Mouse (Mus musculus) left cerebral cortex, postnatal 25 days (tissue): ENCODE measurements around the gene 9430007A20Rik. TPM values are rescaled to one million over a fixed set of nuclear protein-coding genes. Genes with fewer than 3 reads are reported as not detected.
"Not testable (repeated sequence)": the region's sequence is repeated elsewhere in the genome, so short reads cannot be mapped to it uniquely, and the experiment has no call there.

ENCODE experiments used
- DNase-seq, 2 experiments: peaks; one replicate each; pipeline ENCODE4 v3.0.0; 2022; ENCODE audit warnings: low spot score in 2 of 2, mixed read lengths in 1 of 2
- intact Hi-C: fragments of 180-260 bp; cut with DNase I; formaldehyde crosslinking; loops from one replicate; pipeline ENCODE4 v1.15.1; 2025
- total RNA-seq, 2 experiments: library from RNA; stranded (reverse); gene quantifications; 2 replicates each; pipeline ENCODE4 v1.2.3; 2021

The 9430007A20Rik gene
- total RNA-seq, result not detected

GRCm38 (mm10) chr4:144519522-144519921 lies at the start of gene 9430007A20Rik:
Gene 9430007A20Rik (plus strand): TSS chr4:144519822.
- DNase-seq, result no peak
- intact Hi-C loops, result no loop called here

- intact Hi-C loops, result no loop called here
- no peak for DNase-seq
These were observed 26.3 kb upstream of the 9430007A20Rik start for GRCm38 (mm10) chr4:144493331-144493730.

- no peak for DNase-seq
- intact Hi-C loops, result no loop called here
These were observed 13.1 kb upstream of the 9430007A20Rik start for GRCm38 (mm10) chr4:144506518-144506917.

GRCm38 (mm10) chr4:144544689-144545088 lies 25.1 kb downstream of the 9430007A20Rik start:
- intact Hi-C loops, result no loop called here
- DNase-seq, result no peak

GRCm38 (mm10) chr4:144545339-144545738 lies 25.7 kb downstream of the 9430007A20Rik start:
- intact Hi-C loops, DNase-seq: not testable (repeated sequence)

GRCm38 (mm10) chr4:144551156-144551555 lies 31.5 kb downstream of the 9430007A20Rik start:
- intact Hi-C loops, result no loop called here
- no peak for DNase-seq

- intact Hi-C loops, result no loop called here
- DNase-seq, result no peak
These were observed 40.2 kb downstream of the 9430007A20Rik start for GRCm38 (mm10) chr4:144559792-144560191.

GRCm38 (mm10) chr4:144561205-144561604 lies 41.6 kb downstream of the 9430007A20Rik start:
- no peak for DNase-seq
- intact Hi-C loops, result no loop called here

- intact Hi-C loops, result no loop called here
- DNase-seq, result no peak
These were observed 45.4 kb downstream of the 9430007A20Rik start, which contains the start of gene Gm13124 for GRCm38 (mm10) chr4:144565034-144565433. Gene Gm13124 (minus strand): TSS chr4:144565134.

- intact Hi-C loops, result no loop called here
- DNase-seq, result no peak
These were observed 48.1 kb downstream of the 9430007A20Rik start for GRCm38 (mm10) chr4:144567752-144568151.

Other genes starting within 250 kb of the 9430007A20Rik start
- not detected for gene Pramel5, start 239.3 kb upstream of the 9430007A20Rik start, total RNA-seq
- gene Gm13128, start 189.6 kb upstream of the 9430007A20Rik start, total RNA-seq, result not detected
- gene Gm13119, start 161.9 kb upstream of the 9430007A20Rik start, total RNA-seq, result not detected
- gene Pramef20, start 141.9 kb upstream of the 9430007A20Rik start, total RNA-seq, result not detected
- gene Pramef12, start 111.4 kb upstream of the 9430007A20Rik start, total RNA-seq, result not detected
- not detected for gene 1700012P22Rik, start 81.0 kb upstream of the 9430007A20Rik start, total RNA-seq
- not detected for gene Gm9944, start 66.5 kb upstream of the 9430007A20Rik start, total RNA-seq
- not detected for gene Aadacl3, start 56.1 kb upstream of the 9430007A20Rik start, total RNA-seq
- not detected for gene Gm13124, start 45.3 kb downstream of the 9430007A20Rik start, total RNA-seq
- gene Aadacl4, start 93.9 kb downstream of the 9430007A20Rik start, total RNA-seq, result not detected
- not detected for gene Gm436, start 166.5 kb downstream of the 9430007A20Rik start, total RNA-seq
- gene Gm13178, start 201.6 kb downstream of the 9430007A20Rik start, total RNA-seq, result under 1 TPM in 1 of 2 experiments, not detected in 1; 0.34 TPM